Mouse (Mus musculus) MEL (cell line): ENCODE results near the gene Ess2. TPM values are rescaled to one million over a fixed set of nuclear protein-coding genes. Genes with fewer than 3 reads are reported as not detected.
A peak's percentile ranks its signal among the peaks of the same experiment; 100 is the strongest.

Source experiments
- DNase-seq: peaks from one replicate; pipeline ENCODE4 v3.0.0; 2011; ENCODE audit warnings: low read depth, low spot score
- H3K27ac ChIP-seq: 2 replicates; pipeline ENCODE4 v1.5.1; 2012; ENCODE audit warnings: low read depth, mild to moderate bottlenecking, control low read depth, low read length, moderate library complexity; ENCODE audit not compliant: control insufficient read depth
- H3K27me3 ChIP-seq, 2 experiments: fragments of 150-350 bp in 1 of 2; sonication (generic) in 1 of 2; 2 replicates each; pipeline ENCODE4 v1.6.1; 2012; ENCODE audit warnings: low read length in 2 of 2, mild to moderate bottlenecking in 2 of 2, improper control_type of control experiment in 1 of 2, moderate library complexity in 1 of 2; ENCODE audit not compliant: insufficient read depth in 2 of 2, control insufficient read depth in 1 of 2
- H3K36me3 ChIP-seq, 2 experiments: 2 replicates each; pipeline ENCODE4 v1.6.1; 2012 to 2014; ENCODE audit warnings: low read length in 2 of 2, improper control_type of control experiment in 1 of 2, inconsistent platforms in 1 of 2, mild to moderate bottlenecking in 1 of 2; ENCODE audit not compliant: insufficient read depth in 2 of 2, control insufficient read depth in 1 of 2
- H3K4me1 ChIP-seq, 2 experiments: fragments of 150-350 bp in 1 of 2; sonication (generic) in 1 of 2; 2 replicates each; pipeline ENCODE4 v1.6.1; 2012; ENCODE audit warnings: low read length in 2 of 2, improper control_type of control experiment in 1 of 2, mild to moderate bottlenecking in 1 of 2; ENCODE audit not compliant: insufficient read depth in 2 of 2, control insufficient read depth in 1 of 2
- H3K4me3 ChIP-seq, 2 experiments: fragments of 150-350 bp in 1 of 2; sonication (generic) in 1 of 2; 2 replicates each; pipeline ENCODE4 v1.5.1; 2012; ENCODE audit warnings: low read depth in 2 of 2, low read length in 2 of 2, mild to moderate bottlenecking in 2 of 2, moderate library complexity in 2 of 2, control low read depth in 1 of 2, improper control_type of control experiment in 1 of 2; ENCODE audit not compliant: control insufficient read depth in 1 of 2, insufficient read depth in 1 of 2
- H3K79me2 ChIP-seq: 2 replicates; pipeline ENCODE4 v1.6.1; 2012; ENCODE audit warnings: mild to moderate bottlenecking, low read length, moderate library complexity; ENCODE audit not compliant: control insufficient read depth, poor library complexity, insufficient read depth
- H3K9ac ChIP-seq: 2 replicates; pipeline ENCODE4 v1.6.1; 2012; ENCODE audit warnings: low read depth, mild to moderate bottlenecking, control low read depth, low read length, moderate library complexity; ENCODE audit not compliant: control insufficient read depth, poor library complexity, severe bottlenecking
- H3K9me3 ChIP-seq: fragments of 150-350 bp; sonication (generic); replicated peaks from 2 replicates; pipeline ENCODE4 v1.6.1; 2012; ENCODE audit warnings: mild to moderate bottlenecking, low read length, improper control_type of control experiment, moderate library complexity; ENCODE audit not compliant: insufficient read depth
- BHLHE40 ChIP-seq: IDR thresholded peaks from 2 replicates; pipeline ENCODE4 v1.6.1; 2012; ENCODE audit warnings: low read depth, mild to moderate bottlenecking, inconsistent platforms, low read length, improper control_type of control experiment, borderline replicate concordance
- CHD1 ChIP-seq: IDR thresholded peaks from 2 replicates; pipeline ENCODE4 v1.6.1; 2012; ENCODE audit warnings: low read depth, mild to moderate bottlenecking, inconsistent platforms, low read length, improper control_type of control experiment
- CHD2 ChIP-seq: IDR thresholded peaks from 2 replicates; pipeline ENCODE4 v1.6.1; 2011; ENCODE audit warnings: low read length, improper control_type of control experiment
- CTCF ChIP-seq, 3 experiments: IDR thresholded peaks in 2 of 3; conservative IDR thresholded peaks in 1 of 3; 2 replicates each; pipeline ENCODE4 v1.5.1; 2011 to 2012; ENCODE audit warnings: low read length in 3 of 3, low read depth in 2 of 3, mild to moderate bottlenecking in 2 of 3, improper control_type of control experiment in 1 of 3, inconsistent platforms in 1 of 3, mixed read lengths in 1 of 3, moderate library complexity in 1 of 3; ENCODE audit not compliant: control insufficient read depth in 1 of 3, insufficient read depth in 1 of 3, poor library complexity in 1 of 3, severe bottlenecking in 1 of 3
- E2F4 ChIP-seq: IDR thresholded peaks from 2 replicates; pipeline ENCODE4 v1.6.1; 2011; ENCODE audit warnings: low read depth, low read length, improper control_type of control experiment, borderline replicate concordance
- ELF1 ChIP-seq: IDR thresholded peaks from 2 replicates; pipeline ENCODE4 v1.6.1; 2014; ENCODE audit warnings: low read depth, mild to moderate bottlenecking, inconsistent platforms, low read length, improper control_type of control experiment, moderate library complexity
- EP300 ChIP-seq, 2 experiments: IDR thresholded peaks; 2 replicates each; pipeline ENCODE4 v1.6.1; 2011; ENCODE audit warnings: improper control_type of control experiment in 2 of 2, low read length in 2 of 2, low read depth in 1 of 2, mild to moderate bottlenecking in 1 of 2
- ETS1 ChIP-seq: IDR thresholded peaks from 2 replicates; pipeline ENCODE4 v1.6.1; 2012; ENCODE audit warnings: low read depth, mild to moderate bottlenecking, inconsistent platforms, low read length, improper control_type of control experiment, moderate library complexity
- GATA1 ChIP-seq: IDR thresholded peaks from 2 replicates; pipeline ENCODE4 v1.6.1; 2011; ENCODE audit warnings: low read depth, low read length, improper control_type of control experiment
- JUND ChIP-seq: IDR thresholded peaks from 2 replicates; pipeline ENCODE4 v1.6.1; 2011; ENCODE audit warnings: low read depth, mild to moderate bottlenecking, improper control_type of control experiment, low read length
- MAFK ChIP-seq: IDR thresholded peaks from 2 replicates; pipeline ENCODE4 v1.6.1; 2011; ENCODE audit warnings: low read depth, mild to moderate bottlenecking, low read length, improper control_type of control experiment, borderline replicate concordance
- MEF2A ChIP-seq: IDR thresholded peaks from 2 replicates; pipeline ENCODE4 v1.6.1; 2014; ENCODE audit warnings: low read depth, mild to moderate bottlenecking, inconsistent platforms, low read length, improper control_type of control experiment; ENCODE audit not compliant: poor library complexity, insufficient replicate concordance, severe bottlenecking; ENCODE audit errors: extremely low read depth
- MXI1 ChIP-seq: IDR thresholded peaks from 2 replicates; pipeline ENCODE4 v1.6.1; 2011; ENCODE audit warnings: mild to moderate bottlenecking, low read depth, low read length, improper control_type of control experiment
- MYB ChIP-seq: IDR thresholded peaks from 2 replicates; pipeline ENCODE4 v1.6.1; 2011; ENCODE audit warnings: mild to moderate bottlenecking, low read depth, low read length, improper control_type of control experiment
- POLR2A ChIP-seq, 2 experiments: IDR thresholded peaks; 2 replicates each; pipeline ENCODE4 v1.6.1; 2011 to 2012; ENCODE audit warnings: low read length in 2 of 2, mild to moderate bottlenecking in 2 of 2, control low read depth in 1 of 2, improper control_type of control experiment in 1 of 2, low read depth in 1 of 2, moderate library complexity in 1 of 2; ENCODE audit not compliant: control insufficient read depth in 1 of 2, insufficient read depth in 1 of 2, poor library complexity in 1 of 2
- POLR2AphosphoS2 ChIP-seq: IDR thresholded peaks from 2 replicates; pipeline ENCODE4 v1.6.1; 2011; ENCODE audit warnings: low read length, improper control_type of control experiment
- POLR2AphosphoS5 ChIP-seq: IDR thresholded peaks from 2 replicates; pipeline ENCODE4 v1.6.1; 2012; ENCODE audit warnings: low read depth, borderline replicate concordance, mild to moderate bottlenecking, inconsistent platforms, low read length, moderate library complexity, mixed read lengths
- RAD21 ChIP-seq: IDR thresholded peaks from 2 replicates; pipeline ENCODE4 v1.6.1; 2011; ENCODE audit warnings: mild to moderate bottlenecking, low read depth, low read length, improper control_type of control experiment
- RCOR1 ChIP-seq: IDR thresholded peaks from 2 replicates; pipeline ENCODE4 v1.6.1; 2012; ENCODE audit warnings: low read depth, mild to moderate bottlenecking, inconsistent platforms, low read length, improper control_type of control experiment
- SIN3A ChIP-seq: IDR thresholded peaks from 2 replicates; pipeline ENCODE4 v1.6.1; 2012; ENCODE audit warnings: low read length, improper control_type of control experiment, inconsistent platforms
- SMC3 ChIP-seq: IDR thresholded peaks from 2 replicates; pipeline ENCODE4 v1.6.1; 2011; ENCODE audit warnings: low read depth, low read length, improper control_type of control experiment
- TAL1 ChIP-seq: IDR thresholded peaks from 2 replicates; pipeline ENCODE4 v1.6.1; 2012; ENCODE audit warnings: mild to moderate bottlenecking, inconsistent platforms, low read length, moderate library complexity, mixed read lengths
- TCF12 ChIP-seq: IDR thresholded peaks from 2 replicates; pipeline ENCODE4 v1.6.1; 2014; ENCODE audit warnings: low read depth, mild to moderate bottlenecking, inconsistent platforms, low read length, improper control_type of control experiment, moderate library complexity
- UBTF ChIP-seq: IDR thresholded peaks from 2 replicates; pipeline ENCODE4 v1.6.1; 2012; ENCODE audit warnings: low read depth, mild to moderate bottlenecking, inconsistent platforms, low read length, improper control_type of control experiment, moderate library complexity, borderline replicate concordance; ENCODE audit not compliant: insufficient read depth
- USF1 ChIP-seq: IDR thresholded peaks from 2 replicates; pipeline ENCODE4 v1.6.1; 2014; ENCODE audit warnings: low read depth, mild to moderate bottlenecking, inconsistent platforms, low read length, improper control_type of control experiment, moderate library complexity
- ZC3H11A ChIP-seq: IDR thresholded peaks from 2 replicates; pipeline ENCODE4 v1.6.1; 2012; ENCODE audit warnings: low read depth, mild to moderate bottlenecking, inconsistent platforms, low read length, improper control_type of control experiment
- ZKSCAN1 ChIP-seq: IDR thresholded peaks from 2 replicates; pipeline ENCODE4 v1.6.1; 2012; ENCODE audit warnings: low read depth, mild to moderate bottlenecking, inconsistent platforms, low read length, improper control_type of control experiment, moderate library complexity
- ZNF384 ChIP-seq: IDR thresholded peaks from 2 replicates; pipeline ENCODE4 v1.6.1; 2012; ENCODE audit warnings: low read depth, mild to moderate bottlenecking, inconsistent platforms, low read length, improper control_type of control experiment
- polyA plus RNA-seq, 2 experiments: library from polyadenylated mRNA; stranded (reverse) in 1 of 2; unstranded in 1 of 2; fragments of >175 nt in 1 of 2; fragments of >200 nt in 1 of 2; gene quantifications; 2 replicates each; pipeline versions ENCODE4 v1.2.1 to v1.2.4; 2012; ENCODE audit warnings: low replicate concordance in 2 of 2, low read depth in 1 of 2; ENCODE audit not compliant: insufficient read length in 2 of 2, insufficient read depth in 1 of 2, missing spikeins in 1 of 2
- total RNA-seq: library from RNA; depleted of rRNA; stranded (reverse); fragments of 300-350 nt; gene quantifications from 2 replicates; pipeline ENCODE4 v1.2.3, GENCODE M21; 2012

Ess2 gene
- total and polyA plus RNA-seq, 3 experiments = 21.7 to 26.8 TPM; not detected in 1

DNA sequence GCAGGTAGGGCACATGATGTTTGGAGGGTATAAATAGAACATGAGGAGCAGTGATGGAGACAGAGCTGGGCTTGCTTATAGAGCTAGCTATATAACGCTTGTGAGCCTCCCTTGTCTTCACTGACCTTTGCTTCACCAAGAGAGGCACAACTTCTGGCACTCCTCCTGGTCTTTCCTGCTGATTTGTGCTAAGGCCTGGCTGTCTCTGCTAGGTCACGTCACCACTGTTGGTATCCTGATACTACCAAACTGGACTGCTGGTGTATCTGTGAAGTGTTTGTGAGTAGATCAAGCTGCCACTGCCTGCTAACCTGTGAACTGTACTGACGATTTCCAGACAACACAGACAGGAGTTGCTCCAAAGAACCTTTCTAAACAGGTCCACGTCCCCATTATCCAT is 36.0 kb downstream of the Ess2 start:
- Histone ChIP-seq H3K27ac (no peak overlapping the region), H3K9me3 (no peaks in the 10 kb centered on the region), H3K9ac (no peak overlapping the region), H3K27me3 (no peaks in the 10 kb centered on the region), H3K79me2 (peaks cover 8% of the 10 kb centered on the region), H3K36me3 (peaks cover 2 to 25% of the 10 kb centered on the region in 2 experiments; a peak in 3 of 4 replicates), H3K4me3 (no peak overlapping the region), H3K4me1 (peaks cover 6 to 19% of the 10 kb centered on the region in 2 experiments)
- no peak for TF ChIP-seq SIN3A
- TF ChIP-seq POLR2A (IDR thresholded peaks at IDR 0.05; ENCODE audit: control insufficient read depth in 1 of 2, insufficient read depth in 1 of 2, low read depth in 1 of 2, low read length in 2 of 2, poor library complexity in 1 of 2) = no peak
- TF ChIP-seq RAD21 = no peak
- no peak for TF ChIP-seq ZC3H11A
- TF ChIP-seq MEF2A = no peak
- no peak for TF ChIP-seq CTCF (IDR thresholded peaks at IDR 0.05 in 2 of 3, conservative IDR thresholded peaks at IDR 0.05 in 1 of 3; ENCODE audit: control insufficient read depth in 1 of 3, insufficient read depth in 1 of 3, low read depth in 2 of 3, low read length in 3 of 3, poor library complexity in 1 of 3, severe bottlenecking in 1 of 3)
- no peak for TF ChIP-seq MXI1
- TF ChIP-seq RCOR1 = no peak
- no peak for TF ChIP-seq ELF1
- TF ChIP-seq MAFK = no peak
- TF ChIP-seq CHD1 = no peak
- no peak for TF ChIP-seq ZNF384
- no peak for TF ChIP-seq TCF12
- no peak for TF ChIP-seq ETS1
- no peak for DNase-seq

- peaks cover 4% of the 10 kb centered on the region for H3K79me2 ChIP-seq
- no peak overlapping the region for H3K9ac ChIP-seq
- H3K9me3 ChIP-seq = no peaks in the 10 kb centered on the region
- TF ChIP-seq CHD2 (no peak), UBTF (no peak), JUND (no peak), RCOR1 (peak; percentile 77), CTCF (IDR thresholded peaks at IDR 0.05 in 2 of 3, conservative IDR thresholded peaks at IDR 0.05 in 1 of 3; ENCODE audit: control insufficient read depth in 1 of 3, insufficient read depth in 1 of 3, low read depth in 2 of 3, low read length in 3 of 3, poor library complexity in 1 of 3, severe bottlenecking in 1 of 3) (no peak), MXI1 (no peak), RAD21 (no peak), POLR2AphosphoS5 (no peak), ELF1 (no peak), SMC3 (no peak), E2F4 (no peak), SIN3A (no peak), GATA1 (peak; percentile 71), EP300 (IDR thresholded peaks at IDR 0.05; ENCODE audit: low read depth in 1 of 2, low read length in 2 of 2) (peak; percentile 19 to 67; a peak in 3 of 4 replicates), MYB (no peak), USF1 (no peak), POLR2AphosphoS2 (no peak), ETS1 (peak; percentile 42; the same call in 1 of the 2 replicates), POLR2A (IDR thresholded peaks at IDR 0.05; ENCODE audit: control insufficient read depth in 1 of 2, insufficient read depth in 1 of 2, low read depth in 1 of 2, low read length in 2 of 2, poor library complexity in 1 of 2) (no peak), TCF12 (peak; percentile 76), TAL1 (peak; percentile 93), ZKSCAN1 (no peak), BHLHE40 (peak; percentile 22; the same call in 1 of the 2 replicates)
- no peak overlapping the region for H3K27ac ChIP-seq
- H3K4me1 ChIP-seq = peaks cover 9 to 38% of the 10 kb centered on the region in 2 experiments
- H3K36me3 ChIP-seq = peaks cover 5 to 44% of the 10 kb centered on the region in 2 experiments
- peak; percentile 43 for DNase-seq
- no peaks in the 10 kb centered on the region for H3K27me3 ChIP-seq
- H3K4me3 ChIP-seq = no peak overlapping the region
Measured at GRCm38 (mm10) chr16:17872995-17873394, 38.2 kb downstream of the Ess2 start.
